Mouse (Mus musculus): ENCODE results near the gene Gm45808. TPM values are rescaled to one million over a fixed set of nuclear protein-coding genes. Genes with fewer than 3 reads are reported as not detected.
"Not testable (repeated sequence)": the region's sequence is repeated elsewhere in the genome, so short reads cannot be mapped to it uniquely, and the experiment has no call there.

Gene Gm45808
- polyA plus RNA-seq, 1 experiment from 2014 or later, result not detected

DNA sequence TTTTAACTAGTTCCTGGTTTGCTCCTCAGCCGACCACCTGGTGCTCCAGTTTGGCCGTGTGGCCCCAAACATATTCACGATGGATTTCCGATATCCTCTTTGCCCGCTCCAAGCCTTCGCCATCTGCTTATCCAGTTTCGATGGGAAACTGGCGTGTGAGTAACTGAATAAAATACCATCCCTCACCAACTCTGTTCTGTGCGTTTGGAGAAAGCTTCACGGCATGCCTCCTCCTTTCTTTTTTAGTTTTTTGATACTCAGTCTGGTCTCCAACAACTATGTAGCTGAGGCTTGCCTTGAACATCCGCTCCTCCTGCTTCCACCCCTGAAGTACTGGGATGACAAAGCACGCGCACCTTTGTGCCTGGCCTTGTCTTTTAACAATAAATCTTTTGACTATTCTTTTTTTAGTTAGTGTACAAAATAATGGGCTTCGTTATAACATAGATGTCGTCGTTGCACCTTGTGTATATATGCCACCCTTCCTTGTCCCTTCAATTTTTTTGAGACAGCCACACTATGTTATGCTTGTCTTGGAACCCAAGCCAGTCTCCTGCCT is 35.7 kb upstream of the Gm45808 start:
- peak overlapping the region; percentile 46; the same call in 1 of the 2 replicates for H3K9ac ChIP-seq

DNA sequence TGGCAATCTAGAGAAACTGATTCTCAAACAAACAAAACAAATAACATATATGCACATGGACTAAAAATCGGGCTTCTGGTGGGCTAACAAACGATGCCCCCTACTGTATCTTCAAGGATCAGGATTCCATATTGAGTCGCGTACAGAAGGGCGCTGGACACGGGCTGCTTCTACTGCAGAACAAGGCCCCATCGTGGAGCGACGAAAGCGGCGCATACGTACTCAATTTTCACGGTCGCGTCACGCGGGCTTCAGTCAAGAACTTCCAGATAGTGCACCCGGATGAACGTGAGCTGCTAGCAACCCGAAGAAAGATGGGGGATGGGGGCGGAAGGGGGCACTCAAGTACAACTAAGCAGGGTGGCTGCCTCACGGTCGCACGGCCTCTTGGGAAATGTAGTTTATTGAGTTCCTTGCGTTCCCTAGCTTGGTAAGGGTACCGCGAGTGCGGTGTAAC is 35.1 kb upstream of the Gm45808 start:
- Histone ChIP-seq H3K4me3 (peak overlapping the region; percentile 42), H3K4me1 (peaks cover 24% of the 10 kb centered on the region), H3K36me3 (0 out of 2 replicates have a peak, but pooled peaks cover 8% of the 10 kb centered on the region), H3K9me3 (no peaks in the 10 kb centered on the region), H3K4me2 (replicated peaks) (peak overlapping the region; percentile 45), H3K27ac (peak overlapping the region; percentile 79; the same call in 1 of the 2 replicates), H3K27me3 (no peaks in the 10 kb centered on the region), H3K9ac (peak overlapping the region; percentile 46)
- WGBS, result 1% methylated on average over 28 of the region's 28 CpGs
- ATAC-seq (ENCODE audit: insufficient number of reproducible peaks, insufficient read depth, low FRiP score, low TSS enrichment), result peak; percentile 57; the same call in 1 of the 2 replicates

More for the DNA sequence above, 35.7 kb upstream of the Gm45808 start:
- Histone ChIP-seq H3K4me3 (peak overlapping the region; percentile 42), H3K36me3 (0 out of 2 replicates have a peak, but pooled peaks cover 8% of the 10 kb centered on the region), H3K9me3 (no peaks in the 10 kb centered on the region), H3K27ac (0 out of 2 replicates have a peak overlapping the region, but pooled peaks have one; percentile 79), H3K4me1 (peaks cover 24% of the 10 kb centered on the region), H3K4me2 (replicated peaks) (peak overlapping the region; percentile 45), H3K27me3 (no peaks in the 10 kb centered on the region)
- ATAC-seq (ENCODE audit: insufficient number of reproducible peaks, insufficient read depth, low FRiP score, low TSS enrichment), result no peak
- 53% methylated on average over 16 of the region's 16 CpGs for WGBS

DNA sequence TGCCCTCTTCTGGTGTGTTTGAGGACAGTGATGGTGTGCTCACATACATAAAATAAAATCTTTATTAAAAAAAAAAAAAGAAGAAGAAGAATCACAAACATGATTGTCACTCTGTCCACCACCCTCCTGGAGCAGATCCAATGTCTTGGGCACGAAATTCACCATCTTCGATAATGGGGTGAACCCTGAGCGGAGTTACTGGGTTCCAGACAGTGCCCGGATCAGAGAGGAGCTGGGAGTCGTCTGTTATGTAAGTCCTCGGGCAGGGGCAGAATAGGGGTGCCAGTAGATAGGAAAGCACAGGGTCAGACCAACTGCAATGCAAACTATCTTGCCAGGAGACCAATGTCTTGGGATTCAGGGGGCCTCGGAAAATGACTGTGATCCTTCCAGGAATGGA is 34.0 kb upstream of the Gm45808 start:
- no peaks in the 10 kb centered on the region for H3K27me3 ChIP-seq
- no peak overlapping the region for H3K4me3 ChIP-seq
- H3K36me3 ChIP-seq, result 0 out of 2 replicates have a peak, but pooled peaks cover 8% of the 10 kb centered on the region
- no peak overlapping the region for H3K27ac ChIP-seq
- no peak overlapping the region for H3K9ac ChIP-seq
- no peaks in the 10 kb centered on the region for H3K9me3 ChIP-seq
- H3K4me2 ChIP-seq (replicated peaks), result no peak overlapping the region
- no peak for ATAC-seq (ENCODE audit: insufficient number of reproducible peaks, insufficient read depth, low FRiP score, low TSS enrichment)
- H3K4me1 ChIP-seq, result peaks cover 24% of the 10 kb centered on the region
- 93% methylated on average over 7 of the region's 7 CpGs for WGBS

DNA sequence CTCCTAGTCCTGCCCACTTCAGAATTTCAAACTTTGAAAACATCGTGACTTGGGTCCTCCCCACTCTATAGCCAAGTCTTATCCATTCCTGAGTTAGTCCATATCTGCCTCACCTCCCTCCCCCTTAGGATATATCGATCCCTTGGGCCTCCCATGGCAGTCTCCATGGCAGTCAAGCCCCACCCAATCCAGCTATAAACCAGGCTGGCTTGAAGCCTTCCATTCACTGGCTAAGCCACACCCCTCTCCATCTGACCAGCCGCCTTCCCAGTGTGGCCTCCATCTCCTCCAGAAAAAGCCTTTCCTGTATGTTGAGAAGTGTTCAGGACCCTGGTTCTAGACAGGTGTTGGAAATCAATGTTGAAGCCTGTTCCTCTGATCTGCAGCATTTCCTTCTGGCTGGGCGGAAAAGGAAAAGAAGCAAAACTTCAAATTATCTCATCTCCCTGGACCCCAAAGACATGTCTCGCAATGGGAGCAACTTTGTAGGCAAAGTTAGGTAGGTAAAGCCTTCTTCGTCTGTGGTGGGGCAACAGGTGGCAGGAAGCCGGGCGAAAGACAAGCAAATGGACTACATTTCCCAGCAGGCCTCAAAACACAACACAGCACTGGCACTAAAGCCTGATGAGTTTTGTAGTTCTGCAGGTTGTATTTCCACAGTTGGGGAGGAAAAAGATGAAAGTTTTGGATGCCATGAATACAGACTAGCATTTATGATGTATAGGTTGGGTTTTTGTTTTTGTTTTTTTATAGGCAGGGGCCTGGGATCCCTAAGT is 32.9 kb upstream of the Gm45808 start:
- H3K4me1 ChIP-seq, result peaks cover 19% of the 10 kb centered on the region

DNA sequence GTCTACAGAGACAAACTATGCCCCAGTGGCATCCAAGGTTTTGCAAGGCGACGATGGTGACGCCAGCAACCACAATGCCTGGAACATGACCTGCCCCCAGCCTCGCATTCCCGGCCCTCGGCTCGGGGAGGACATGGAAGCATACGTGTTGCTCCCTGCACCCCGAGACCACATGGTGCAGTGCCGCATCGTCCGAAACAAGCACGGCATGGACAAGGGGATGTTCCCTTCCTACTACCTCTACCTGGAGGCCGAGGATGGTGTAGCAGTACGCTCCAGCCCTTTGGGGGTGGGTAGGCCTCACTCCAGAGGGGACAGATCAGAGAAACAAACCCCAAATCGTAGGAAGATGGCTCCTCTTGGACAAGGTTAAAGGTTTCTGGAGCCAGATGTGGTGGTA is 32.0 kb upstream of the Gm45808 start:
- Histone ChIP-seq H3K4me2 (replicated peaks) (no peak overlapping the region), H3K27ac (no peak overlapping the region), H3K36me3 (no peaks in the 10 kb centered on the region), H3K9me3 (no peaks in the 10 kb centered on the region), H3K4me1 (peaks cover 14% of the 10 kb centered on the region), H3K9ac (no peak overlapping the region), H3K4me3 (no peak overlapping the region), H3K27me3 (no peaks in the 10 kb centered on the region)
- no peak for ATAC-seq (ENCODE audit: insufficient number of reproducible peaks, insufficient read depth, low FRiP score, low TSS enrichment)
- WGBS, result 92% methylated on average over 16 of the region's 16 CpGs

More for the DNA sequence above, 32.9 kb upstream of the Gm45808 start:
- no peak overlapping the region for H3K4me2 ChIP-seq (replicated peaks)
- H3K9me3 ChIP-seq, result no peaks in the 10 kb centered on the region
- H3K27ac ChIP-seq, result no peak overlapping the region
- no peak for ATAC-seq (ENCODE audit: insufficient number of reproducible peaks, insufficient read depth, low FRiP score, low TSS enrichment)
- no peak overlapping the region for H3K9ac ChIP-seq
- no peaks in the 10 kb centered on the region for H3K27me3 ChIP-seq
- 0 out of 2 replicates have a peak, but pooled peaks cover 3% of the 10 kb centered on the region for H3K36me3 ChIP-seq
- H3K4me3 ChIP-seq, result no peak overlapping the region
- WGBS, result 79% methylated on average over 8 of the region's 8 CpGs

DNA sequence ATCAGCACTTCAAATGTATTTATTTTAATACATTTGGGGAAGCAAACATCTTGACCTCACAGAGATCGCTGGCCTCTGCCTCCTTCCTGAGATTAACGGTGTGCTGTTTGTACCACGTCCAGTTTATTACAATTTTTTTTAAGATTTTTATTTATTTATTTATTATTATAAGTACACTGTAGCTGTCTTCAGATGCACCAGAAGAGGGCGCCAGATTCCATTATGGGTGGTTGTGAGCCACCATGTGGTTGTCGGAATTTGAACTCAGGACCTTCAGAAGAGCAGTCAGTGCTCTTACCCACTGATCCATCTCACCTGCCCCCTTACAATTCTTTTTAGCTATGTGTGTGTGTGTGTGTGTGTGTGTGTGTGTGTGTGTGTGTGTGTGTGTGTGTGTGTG is 30.2 kb upstream of the Gm45808 start:
- H3K4me1 ChIP-seq; H3K4me3 ChIP-seq; H3K36me3 ChIP-seq; H3K27me3 ChIP-seq; H3K9ac ChIP-seq; ATAC-seq (ENCODE audit: insufficient number of reproducible peaks, insufficient read depth, low FRiP score, low TSS enrichment); H3K4me2 ChIP-seq (replicated peaks); H3K9me3 ChIP-seq; H3K27ac ChIP-seq: not testable (repeated sequence)
- WGBS, result 73% methylated on average over 5 of the region's 5 CpGs

DNA sequence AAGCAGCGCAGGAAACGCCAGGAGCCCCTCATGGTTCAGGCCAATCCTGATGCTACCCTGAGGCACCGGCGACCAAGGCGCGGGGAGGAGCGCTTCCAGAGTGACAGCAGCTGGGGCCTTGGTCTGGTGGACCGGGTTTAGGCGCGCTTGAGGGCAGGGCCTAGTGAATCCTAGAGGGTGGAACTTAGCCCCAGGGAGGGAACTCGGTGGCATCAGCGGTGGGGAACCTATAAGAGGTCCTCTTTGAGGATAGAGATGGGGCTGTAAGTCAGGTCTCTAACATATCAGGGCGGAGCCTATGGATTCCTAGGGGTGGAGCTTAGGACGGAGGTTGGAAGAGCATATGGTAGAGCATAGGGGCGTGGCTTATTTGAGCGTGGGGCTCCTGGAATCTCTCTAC is 28.8 kb upstream of the Gm45808 start:
- H3K4me3 ChIP-seq, result no peak overlapping the region
- no peak for ATAC-seq (ENCODE audit: insufficient number of reproducible peaks, insufficient read depth, low FRiP score, low TSS enrichment)

DNA sequence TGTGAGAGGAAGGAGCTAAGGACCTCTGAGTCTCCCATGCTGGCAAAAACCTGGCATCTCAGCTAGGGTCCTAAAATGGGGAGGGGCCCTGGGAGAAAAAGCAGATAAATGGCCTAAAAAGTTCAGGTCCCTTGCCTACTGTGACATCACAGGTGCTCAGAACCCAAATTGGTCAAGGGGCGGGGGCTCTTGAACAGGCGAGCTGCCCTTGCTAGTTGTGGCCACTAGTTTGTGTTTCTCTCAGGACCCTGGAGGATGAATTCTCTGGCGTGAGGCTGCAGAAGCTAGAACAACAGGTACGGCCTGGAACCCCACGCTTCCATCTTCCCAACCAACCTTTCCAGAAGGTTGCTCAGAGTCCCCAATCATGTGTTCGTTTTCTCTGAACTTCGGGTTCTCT is 27.8 kb upstream of the Gm45808 start:
- 78% methylated on average over 7 of the region's 7 CpGs for WGBS

More for the DNA sequence above, 28.8 kb upstream of the Gm45808 start:
- 13% methylated on average over 16 of the region's 16 CpGs for WGBS
- Histone ChIP-seq H3K36me3 (no peaks in the 10 kb centered on the region), H3K27me3 (no peaks in the 10 kb centered on the region), H3K4me1 (peaks cover 5% of the 10 kb centered on the region), H3K9me3 (no peaks in the 10 kb centered on the region), H3K4me2 (replicated peaks) (0 out of 2 replicates have a peak overlapping the region, but pooled peaks have one; percentile 11), H3K9ac (no peak overlapping the region), H3K27ac (peak overlapping the region; percentile 57)

DNA sequence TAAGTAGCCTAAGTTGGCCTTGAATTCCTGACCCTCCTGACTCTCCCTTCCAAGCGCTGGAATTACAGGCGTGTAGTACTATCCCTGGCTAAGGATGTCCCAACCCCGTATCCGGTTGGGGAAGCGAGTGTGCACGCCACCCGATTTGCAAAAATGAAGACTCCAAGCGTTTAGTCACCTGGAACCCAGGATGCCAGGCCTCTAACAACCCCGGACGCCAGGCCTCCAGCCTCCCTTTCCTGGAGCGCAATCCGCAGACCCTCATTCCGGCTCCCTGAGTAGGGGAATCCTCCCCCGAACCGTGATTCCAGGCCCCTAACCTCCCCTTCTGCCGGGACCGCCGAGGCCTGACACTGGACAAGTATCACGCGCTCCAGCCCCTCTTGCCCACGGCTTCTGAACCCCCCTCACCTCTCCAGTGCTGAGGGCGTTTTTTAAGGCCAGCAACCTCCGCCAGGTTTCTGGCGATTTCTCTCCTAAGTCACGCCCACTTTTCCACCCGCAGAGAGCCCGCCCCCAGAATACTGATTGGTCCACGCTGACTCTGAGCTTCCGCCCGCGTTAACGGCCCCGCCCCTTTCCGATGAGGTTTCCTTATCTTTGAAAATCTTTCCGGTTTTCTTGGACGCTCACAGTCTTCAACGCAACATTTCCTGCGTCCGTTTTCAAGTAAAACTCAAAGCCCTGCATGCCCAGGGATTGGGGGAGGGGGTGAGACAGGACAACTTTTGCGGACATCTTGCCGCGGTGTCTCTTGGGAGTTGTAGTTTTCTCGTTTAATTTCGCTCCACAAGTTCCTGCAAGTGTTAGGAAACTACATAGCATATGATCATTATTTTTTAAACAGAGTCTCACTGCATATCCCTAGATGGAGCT is 23.5 kb upstream of the Gm45808 start, which contains the start of gene Nucb1:
TSS of gene Nucb1 (minus strand) at position 495 of the 876 bp plus-strand sequence.
- Histone ChIP-seq H3K4me2 (replicated peaks) (peak within 1 kb of the TSS; percentile 97), H3K9me3 (no peaks in the 10 kb centered on the region), H3K27ac (peak within 1 kb of the TSS; percentile 92), H3K4me1 (peaks cover 14% of the 10 kb centered on the region), H3K9ac (peak within 1 kb of the TSS; percentile 82), H3K36me3 (peaks cover 14% of the 10 kb centered on the region), H3K27me3 (no peaks in the 10 kb centered on the region), H3K4me3 (peak within 1 kb of the TSS; percentile 69)
- peak; percentile 75 for ATAC-seq (ENCODE audit: insufficient number of reproducible peaks, insufficient read depth, low FRiP score, low TSS enrichment)
- under 1% methylated on average over 44 of the region's 44 CpGs for WGBS

More for the DNA sequence above, 27.8 kb upstream of the Gm45808 start:
- 0 out of 2 replicates have a peak overlapping the region, but pooled peaks have one; percentile 4 for H3K27ac ChIP-seq
- ATAC-seq (ENCODE audit: insufficient number of reproducible peaks, insufficient read depth, low FRiP score, low TSS enrichment), result no peak
- no peaks in the 10 kb centered on the region for H3K36me3 ChIP-seq
- peaks cover 8% of the 10 kb centered on the region for H3K4me1 ChIP-seq
- H3K4me2 ChIP-seq (replicated peaks), result no peak overlapping the region
- no peaks in the 10 kb centered on the region for H3K27me3 ChIP-seq
- no peaks in the 10 kb centered on the region for H3K9me3 ChIP-seq
- H3K9ac ChIP-seq, result no peak overlapping the region
- H3K4me3 ChIP-seq, result no peak overlapping the region

DNA sequence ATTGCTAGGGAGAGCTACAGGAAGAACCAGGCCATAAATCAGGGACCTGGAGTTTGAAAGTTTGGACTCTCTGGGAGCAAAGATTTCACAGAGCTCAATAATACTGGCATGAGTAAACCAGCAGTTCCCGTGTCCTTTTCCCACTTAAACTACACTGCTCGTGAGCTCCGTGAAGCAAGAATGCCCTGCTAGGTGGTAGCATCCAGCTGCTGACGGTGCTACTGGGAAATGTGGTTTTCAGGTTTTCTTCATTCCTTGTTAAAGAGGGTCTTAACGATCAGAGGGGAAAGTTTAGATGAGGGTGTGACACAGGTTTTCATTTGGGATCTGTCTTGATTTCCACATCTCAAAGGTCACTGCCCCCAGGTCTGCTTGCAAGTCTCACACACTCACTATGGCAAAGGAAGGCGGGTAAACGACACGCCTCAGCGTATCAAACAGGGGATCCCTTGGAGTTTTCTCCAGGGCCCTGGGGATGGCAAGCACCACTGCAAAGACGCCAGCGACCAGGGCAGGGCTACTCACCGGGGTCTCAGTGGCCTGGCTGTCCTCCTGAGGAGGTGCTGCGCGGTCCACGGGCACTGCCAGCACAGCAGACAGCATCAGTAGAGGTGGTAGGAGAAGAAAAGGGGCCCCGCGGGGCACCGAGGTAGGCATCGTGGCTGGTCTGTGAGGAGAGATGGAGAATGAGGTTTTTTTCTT is 22.7 kb upstream of the Gm45808 start:
- H3K27ac ChIP-seq, result peak overlapping the region; percentile 92; the same call in 1 of the 2 replicates
- H3K9me3 ChIP-seq, result no peaks in the 10 kb centered on the region
- H3K27me3 ChIP-seq, result no peaks in the 10 kb centered on the region
- peaks cover 22% of the 10 kb centered on the region for H3K36me3 ChIP-seq
- H3K4me3 ChIP-seq, result peak overlapping the region; percentile 69
- peak; percentile 48; the same call in 1 of the 2 replicates for ATAC-seq (ENCODE audit: insufficient number of reproducible peaks, insufficient read depth, low FRiP score, low TSS enrichment)
- peak overlapping the region; percentile 82 for H3K9ac ChIP-seq
- peaks cover 13% of the 10 kb centered on the region for H3K4me1 ChIP-seq
- peak overlapping the region; percentile 97 for H3K4me2 ChIP-seq (replicated peaks)
- 35% methylated on average over 19 of the region's 19 CpGs for WGBS
